Mouse (Mus musculus) cerebellum, adult 2 months (tissue): ENCODE measurements at regions not wholly inside any gene's neighbourhood (a gene's known extent, or its start where the extent isn't known, plus 50 kb on each side); places are given as distances from the start of the nearest gene placed in this dataset.

Experiments used
- DNase-seq, 2 experiments: peaks; one replicate each; pipeline ENCODE4 v3.0.0; 2021
- H3K27ac ChIP-seq: fragments of 200-500 bp; 2 replicates; pipeline ENCODE4 v1.5.1; 2012; ENCODE audit warnings: low read length, control low read depth, inconsistent platforms; ENCODE audit not compliant: insufficient read depth
- H3K27me3 ChIP-seq: fragments of 200-500 bp; 2 replicates; pipeline ENCODE4 v1.6.1; 2012; ENCODE audit warnings: inconsistent platforms, mild to moderate bottlenecking, low read length, moderate library complexity; ENCODE audit not compliant: control insufficient read depth, insufficient read depth
- H3K4me1 ChIP-seq: fragments of 200-500 bp; 2 replicates; pipeline ENCODE4 v1.6.1; 2011; ENCODE audit warnings: low read length; ENCODE audit not compliant: control insufficient read depth, insufficient read depth
- H3K4me3 ChIP-seq: fragments of 200-500 bp; replicated peaks from 2 replicates; pipeline ENCODE3; 2011; ENCODE audit warnings: mild to moderate bottlenecking, low read depth, low read length, control low read depth; ENCODE audit not compliant: insufficient read depth
- CTCF ChIP-seq: fragments of 200-500 bp; IDR thresholded peaks from 2 replicates; pipeline ENCODE4 v1.5.1; 2011; ENCODE audit warnings: low read depth, mild to moderate bottlenecking, control low read depth, low read length, moderate library complexity, borderline replicate concordance; ENCODE audit not compliant: insufficient read depth
- POLR2A ChIP-seq: fragments of 200-500 bp; IDR thresholded peaks from 2 replicates; pipeline ENCODE4 v1.6.1; 2011; ENCODE audit warnings: low read length, control low read depth, borderline replicate concordance; ENCODE audit not compliant: insufficient read depth
- WGBS: fragments of 180-500 bp; shearing (Covaris S2); methylation state at CpG from one replicate; pipeline ENCODE4 v1.1.7; 2018; 5-methylcytosine and 5-hydroxymethylcytosine counted together

DNA sequence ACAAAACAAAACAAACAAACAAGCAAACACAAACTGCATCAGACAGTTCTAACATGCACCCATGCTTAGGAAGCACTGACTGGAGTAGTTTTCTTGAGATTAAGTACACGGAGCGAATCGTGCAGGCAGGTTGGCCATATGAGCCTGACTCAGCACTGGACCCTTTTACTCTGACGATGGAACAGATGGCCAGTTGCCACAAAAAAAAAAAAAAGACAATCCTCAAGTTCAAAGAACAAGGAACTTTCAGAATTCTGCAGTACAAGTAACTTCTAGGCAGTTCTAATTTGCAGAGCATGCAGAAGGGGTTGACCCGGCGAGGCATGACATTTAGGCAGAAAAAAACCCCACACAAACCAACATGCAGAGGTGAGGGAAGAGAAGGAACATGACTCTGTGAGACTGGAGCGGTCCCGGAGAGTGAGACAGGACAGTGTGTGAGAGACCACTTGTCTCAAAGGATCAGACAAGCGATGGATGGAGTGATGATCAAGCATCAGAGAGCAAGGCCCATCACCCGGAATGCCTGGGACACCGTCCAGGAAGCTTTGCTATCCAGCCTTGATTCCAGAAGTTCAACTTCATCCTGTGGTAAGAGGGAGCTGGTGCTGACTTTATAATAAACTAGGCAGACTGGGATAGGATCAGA is 71.0 kb upstream of the Sesn3 start:
- Histone ChIP-seq H3K27ac (no peak overlapping the region), H3K27me3 (no peaks in the 10 kb centered on the region), H3K4me3 (no peak overlapping the region), H3K4me1 (no peaks in the 10 kb centered on the region; the same call in 1 of the 2 replicates)
- no peak for DNase-seq
- WGBS, result 48% methylated on average over 11 of the region's 11 CpGs
- TF ChIP-seq CTCF (no peak), POLR2A (no peak)

- H3K27me3 ChIP-seq, result no peaks in the 10 kb centered on the region
- DNase-seq, result no peak
- no peaks in the 10 kb centered on the region; the same call in 1 of the 2 replicates for H3K4me1 ChIP-seq
- no peak overlapping the region for H3K4me3 ChIP-seq
- no peak overlapping the region for H3K27ac ChIP-seq
- TF ChIP-seq POLR2A (no peak), CTCF (no peak)
- 76% methylated on average over 1 of the region's 1 CpGs for WGBS
Measured at GRCm38 (mm10) chr9:14204817-14205216, 70.0 kb upstream of the Sesn3 start.

DNA sequence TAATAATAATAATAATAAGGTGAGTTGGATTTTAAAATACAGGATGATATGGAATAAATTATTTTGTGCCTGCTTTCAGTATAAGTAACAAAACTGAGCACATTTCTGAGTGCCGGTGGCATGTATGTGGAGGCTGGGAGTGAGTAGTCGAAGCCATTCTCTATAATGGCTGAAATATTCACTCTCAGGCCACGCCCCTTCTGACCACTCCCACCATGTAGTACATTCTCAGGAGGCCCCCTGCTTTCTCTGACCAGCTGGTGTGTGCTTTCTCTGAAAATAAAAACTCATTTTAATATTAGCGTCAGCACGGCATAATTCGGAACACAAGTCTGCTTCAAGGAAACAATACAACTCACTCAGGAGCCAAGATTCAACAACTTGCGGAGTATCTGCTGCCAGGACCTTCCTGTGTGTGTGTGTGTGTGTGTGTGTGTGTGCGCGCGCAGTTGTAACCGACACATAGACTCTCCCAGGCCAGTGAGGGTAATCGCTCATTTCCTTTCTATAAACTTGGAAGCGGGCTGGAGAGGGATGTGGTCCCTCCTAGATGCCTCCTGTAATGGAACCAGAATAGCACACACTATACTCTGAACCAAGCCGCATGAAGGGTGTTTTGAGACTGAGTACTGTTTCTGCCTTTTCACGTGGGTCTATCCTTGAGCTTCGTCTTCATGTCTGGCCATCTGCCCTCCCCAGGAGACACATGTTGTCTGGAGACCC is 67.9 kb upstream of the Sesn3 start:
- Histone ChIP-seq H3K4me3 (no peak overlapping the region), H3K4me1 (no peaks in the 10 kb centered on the region; the same call in 1 of the 2 replicates), H3K27me3 (no peaks in the 10 kb centered on the region), H3K27ac (no peak overlapping the region)
- 35% methylated on average over 16 of the region's 16 CpGs for WGBS
- TF ChIP-seq POLR2A (no peak), CTCF (no peak)
- DNase-seq, result no peak

DNA sequence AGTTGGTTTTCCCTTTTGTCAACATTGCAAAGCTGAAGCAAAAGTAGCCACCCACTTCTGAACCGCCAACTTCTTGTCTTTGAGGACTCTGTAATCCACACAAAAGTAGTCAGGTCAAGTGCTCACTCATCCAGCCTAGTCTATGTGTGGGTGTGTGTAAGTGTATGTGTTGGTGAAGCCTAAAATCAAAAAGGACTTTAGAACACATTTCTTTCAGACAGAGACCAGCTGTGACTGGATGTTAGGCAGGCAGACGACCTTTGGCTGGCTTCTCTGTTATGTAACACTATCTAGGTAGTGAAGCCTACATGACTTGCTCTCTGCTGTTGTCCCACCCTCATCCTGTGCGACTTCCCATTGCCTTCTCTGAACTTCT is 67.3 kb upstream of the Sesn3 start:
- 78% methylated on average over 3 of the region's 3 CpGs for WGBS
- Histone ChIP-seq H3K4me1 (no peaks in the 10 kb centered on the region; the same call in 1 of the 2 replicates), H3K27ac (no peak overlapping the region), H3K27me3 (no peaks in the 10 kb centered on the region), H3K4me3 (no peak overlapping the region)
- TF ChIP-seq CTCF, result no peak
- TF ChIP-seq POLR2A, result no peak
- no peak for DNase-seq

DNA sequence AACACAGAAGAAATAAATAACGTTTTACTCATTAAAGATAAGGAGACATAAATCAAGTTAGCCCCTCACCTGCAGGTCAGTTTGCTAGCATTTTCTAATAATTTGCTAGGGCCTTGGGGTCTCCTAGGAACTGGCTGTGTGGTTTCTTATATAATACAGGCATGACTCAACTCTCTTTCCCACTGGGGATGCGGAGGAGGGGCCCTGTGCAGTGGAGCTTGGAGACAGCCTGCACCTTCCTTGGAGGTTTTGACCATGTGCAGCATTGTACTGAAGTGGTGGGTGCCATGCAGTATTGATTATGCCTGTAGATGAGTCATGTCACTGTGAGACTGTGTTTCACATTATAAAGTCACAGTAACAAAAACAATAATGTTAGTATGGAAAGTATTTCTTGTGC is 61.6 kb upstream of the Sesn3 start:
- TF ChIP-seq CTCF, result no peak
- no peak for TF ChIP-seq POLR2A
- Histone ChIP-seq H3K27ac (no peak overlapping the region), H3K4me3 (no peak overlapping the region), H3K27me3 (no peaks in the 10 kb centered on the region), H3K4me1 (no peaks in the 10 kb centered on the region)
- 88% methylated on average over 2 of the region's 2 CpGs for WGBS
- DNase-seq, result no peak

DNA sequence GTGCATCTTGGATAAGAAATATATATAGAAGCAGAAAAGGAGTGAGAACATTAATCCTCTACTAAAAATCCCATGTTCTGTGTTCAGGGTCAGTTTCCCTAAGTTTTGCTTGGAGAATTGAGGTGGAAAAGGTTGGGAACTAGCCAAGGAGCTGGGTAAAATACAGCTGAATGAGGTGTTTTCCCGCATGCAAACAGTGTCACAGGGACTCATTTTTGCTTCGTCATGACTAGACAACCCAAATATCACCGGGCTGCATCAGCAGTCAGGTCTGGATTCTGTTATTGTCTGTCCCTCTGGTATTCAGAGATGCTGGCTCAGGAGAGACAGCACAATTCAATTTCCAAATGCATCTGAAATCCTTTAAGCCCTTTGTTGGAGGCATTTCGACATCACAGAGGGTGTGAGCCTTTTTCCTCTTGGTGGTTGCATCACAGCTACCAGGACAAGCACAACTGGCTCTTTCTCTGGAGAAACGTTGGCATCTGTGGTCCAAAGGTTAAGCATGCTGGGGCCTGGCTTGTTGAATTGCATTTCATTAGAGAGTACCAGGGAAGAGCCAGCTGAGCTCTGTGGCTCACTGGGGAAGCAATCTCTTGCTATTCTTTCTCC is 59.6 kb upstream of the Sesn3 start:
- Histone ChIP-seq H3K27ac (no peak overlapping the region), H3K4me1 (no peaks in the 10 kb centered on the region), H3K4me3 (no peak overlapping the region), H3K27me3 (no peaks in the 10 kb centered on the region)
- no peak for DNase-seq
- whole genome bisulfite sequencing, result 50% methylated on average over 5 of the region's 5 CpGs
- TF ChIP-seq CTCF (no peak), POLR2A (no peak)

DNA sequence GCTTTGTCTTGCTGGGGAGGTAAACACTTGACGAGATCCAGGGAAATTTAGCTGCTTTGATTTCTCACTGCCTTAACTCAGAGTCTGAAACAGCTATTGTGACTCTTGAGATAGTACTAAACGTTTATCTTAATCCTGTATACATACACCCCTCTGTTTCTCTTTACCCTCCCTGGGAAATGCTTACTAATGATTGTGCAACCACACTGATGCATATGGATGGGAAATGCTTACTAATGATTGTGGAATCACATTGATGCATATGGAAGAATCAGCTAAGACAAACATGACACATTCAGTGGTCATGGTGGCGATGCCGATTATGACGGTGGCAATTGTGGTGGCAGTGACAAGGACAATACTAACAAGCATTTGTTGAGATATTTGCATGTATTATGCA is 58.9 kb upstream of the Sesn3 start:
- no peak for DNase-seq
- no peak for TF ChIP-seq CTCF
- TF ChIP-seq POLR2A, result no peak
- H3K4me1 ChIP-seq, result no peaks in the 10 kb centered on the region
- H3K4me3 ChIP-seq, result no peak overlapping the region
- no peak overlapping the region for H3K27ac ChIP-seq
- H3K27me3 ChIP-seq, result no peaks in the 10 kb centered on the region
- 82% methylated on average over 5 of the region's 5 CpGs for WGBS

DNA sequence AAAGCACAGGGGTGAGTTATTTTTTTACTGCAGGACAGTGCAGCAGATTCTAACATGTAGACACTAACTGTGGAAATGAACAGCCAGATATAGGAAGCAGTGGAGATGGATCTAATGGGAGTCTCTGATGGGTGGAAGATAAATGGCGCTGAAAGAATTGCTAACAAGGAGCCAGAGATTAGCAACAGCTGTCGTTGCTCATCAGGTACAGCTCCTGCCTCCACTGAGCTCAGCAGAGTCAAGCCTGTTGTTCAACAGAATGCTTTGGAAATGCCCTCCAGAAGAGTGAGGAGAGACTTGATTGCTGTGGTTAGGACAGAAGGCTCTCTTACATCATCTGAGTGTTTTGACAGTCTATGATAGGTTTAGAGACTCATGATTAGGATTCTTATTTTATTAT is 51.9 kb upstream of the Sesn3 start:
- Histone ChIP-seq H3K27me3 (no peaks in the 10 kb centered on the region), H3K4me3 (no peak overlapping the region), H3K27ac (no peak overlapping the region), H3K4me1 (no peaks in the 10 kb centered on the region)
- no peak for DNase-seq
- TF ChIP-seq CTCF (no peak), POLR2A (no peak)
- 66% methylated on average over 2 of the region's 2 CpGs for WGBS
